Mouse (Mus musculus): ENCODE results near the gene Arsb.

Arsb gene

GRCm38 (mm10) chr13:93847614-93848013 is 76.2 kb downstream of the Arsb start:
- peak; percentile 24 for DNase-seq

- DNase-seq, result peak; percentile 61
Measured at GRCm38 (mm10) chr13:93848615-93849014, 77.2 kb downstream of the Arsb start.

- DNase-seq, result peak; percentile 61
Measured at GRCm38 (mm10) chr13:93849751-93850355, 78.4 kb downstream of the Arsb start.

GRCm38 (mm10) chr13:93850674-93851073 is 79.2 kb downstream of the Arsb start:
- peak; percentile 82 for DNase-seq

- peak; percentile 97 for DNase-seq
Measured at GRCm38 (mm10) chr13:93852419-93853138, 81.1 kb downstream of the Arsb start.

GRCm38 (mm10) chr13:93853767-93854166 is 82.3 kb downstream of the Arsb start:
- peak; percentile 49 for DNase-seq

GRCm38 (mm10) chr13:93854325-93854724 is 82.9 kb downstream of the Arsb start:
- peak; percentile 62 for DNase-seq

- peak; percentile 74 for DNase-seq
Measured at GRCm38 (mm10) chr13:93854966-93855562, 83.6 kb downstream of the Arsb start.

- peak; percentile 98 for DNase-seq
Measured at GRCm38 (mm10) chr13:93855701-93856183, 84.3 kb downstream of the Arsb start.

- DNase-seq, result peak; percentile 64
Measured at GRCm38 (mm10) chr13:93861211-93861610, 89.8 kb downstream of the Arsb start.

- DNase-seq, result peak; percentile 79
Measured at GRCm38 (mm10) chr13:93864066-93864740, 92.8 kb downstream of the Arsb start.

GRCm38 (mm10) chr13:93866638-93867037 is 95.2 kb downstream of the Arsb start:
- DNase-seq, result peak; percentile 74

- DNase-seq, result peak; percentile 76
Measured at GRCm38 (mm10) chr13:93871681-93872080, 100.3 kb downstream of the Arsb start.

- DNase-seq, result peak; percentile 54
Measured at GRCm38 (mm10) chr13:93872591-93872990, 101.2 kb downstream of the Arsb start.

- no peak for DNase-seq
Measured at GRCm38 (mm10) chr13:93877924-93878323, 106.5 kb downstream of the Arsb start.

- peak; percentile 43 for DNase-seq
Measured at GRCm38 (mm10) chr13:93879426-93879825, 108.0 kb downstream of the Arsb start.

GRCm38 (mm10) chr13:93882132-93882531 is 110.7 kb downstream of the Arsb start:
- no peak for DNase-seq

GRCm38 (mm10) chr13:93886999-93887398 is 115.6 kb downstream of the Arsb start:
- no peak for DNase-seq

GRCm38 (mm10) chr13:93888196-93888595 is 116.8 kb downstream of the Arsb start:
- peak; percentile 62 for DNase-seq

- peak; percentile 51 for DNase-seq
Measured at GRCm38 (mm10) chr13:93888916-93889315, 117.5 kb downstream of the Arsb start.

GRCm38 (mm10) chr13:93889991-93890390 is 118.6 kb downstream of the Arsb start:
- no peak for DNase-seq

- DNase-seq, result peak; percentile 31
Measured at GRCm38 (mm10) chr13:93891276-93891675, 119.8 kb downstream of the Arsb start.

GRCm38 (mm10) chr13:93892101-93892500 is 120.7 kb downstream of the Arsb start:
- peak; percentile 84 for DNase-seq
